Mouse (Mus musculus) adipocyte (in vitro differentiated cells): ENCODE data around the gene Nudt7.

ENCODE experiments used
- DNase-seq: peaks from one replicate; pipeline ENCODE4 v3.0.0-alpha.2; 2016; ENCODE audit warnings: low spot score

Gene Nudt7

GRCm38 (mm10) chr8:114143645-114144290 lies 10.4 kb downstream of the Nudt7 start:
- DNase-seq = peak; percentile 60

- no peak for DNase-seq
These were observed 20.1 kb downstream of the Nudt7 start for GRCm38 (mm10) chr8:114153311-114154045.

GRCm38 (mm10) chr8:114158586-114158985 lies 25.2 kb downstream of the Nudt7 start:
- DNase-seq = no peak

- DNase-seq = peak; percentile 76
These were observed 26.3 kb downstream of the Nudt7 start for GRCm38 (mm10) chr8:114159666-114160065.

- no peak for DNase-seq
These were observed 30.5 kb downstream of the Nudt7 start for GRCm38 (mm10) chr8:114163871-114164270.

- DNase-seq = no peak
These were observed 31.2 kb downstream of the Nudt7 start for GRCm38 (mm10) chr8:114164444-114165096.

GRCm38 (mm10) chr8:114165741-114166140 lies 32.4 kb downstream of the Nudt7 start:
- no peak for DNase-seq

- no peak for DNase-seq
These were observed 43.4 kb downstream of the Nudt7 start for GRCm38 (mm10) chr8:114176721-114177120.

GRCm38 (mm10) chr8:114193334-114193733 lies 60.0 kb downstream of the Nudt7 start:
- no peak for DNase-seq

GRCm38 (mm10) chr8:114198990-114199389 lies 65.6 kb downstream of the Nudt7 start:
- DNase-seq = peak; percentile 23
